Mouse (Mus musculus): Measurements from ENCODE around the gene Stam. TPM values are rescaled to one million over a fixed set of nuclear protein-coding genes. Genes with fewer than 3 reads are reported as not detected.

The Stam gene
- polyA plus RNA-seq, 1 experiment from 2014 or later: 158 TPM

GRCm38 (mm10) chr2:14139590-14139989 is 65.7 kb downstream of the Stam start:
- H3K27me3 ChIP-seq (ENCODE audit: control insufficient read depth, insufficient read depth, low read length): no peaks in the 10 kb centered on the region
- no peak; the same call in 1 of the 2 replicates for ATAC-seq (ENCODE audit: low read depth)
- no peak overlapping the region for H3K27ac ChIP-seq (ENCODE audit: low read depth, low read length)
- H3K9ac ChIP-seq (replicated peaks; ENCODE audit: low read depth, low read length): no peak overlapping the region
- H3K4me1 ChIP-seq (ENCODE audit: control insufficient read depth, insufficient read depth, low read length): no peaks in the 10 kb centered on the region
- 92% methylated on average over 6 of the region's 6 CpGs for WGBS
- H3K36me3 ChIP-seq (ENCODE audit: control insufficient read depth, insufficient read depth, low read length): peaks cover 23% of the 10 kb centered on the region
- no peak overlapping the region for H3K4me3 ChIP-seq (ENCODE audit: low read depth, low read length)
- H3K9me3 ChIP-seq (ENCODE audit: control insufficient read depth, low read length): no peaks in the 10 kb centered on the region
- H3K4me2 ChIP-seq (ENCODE audit: low read depth, low read length): no peak overlapping the region

- Histone ChIP-seq H3K27ac (ENCODE audit: low read depth, low read length) (no peak overlapping the region), H3K9me3 (ENCODE audit: control insufficient read depth, low read length) (no peaks in the 10 kb centered on the region), H3K4me2 (ENCODE audit: low read depth, low read length) (no peak overlapping the region), H3K4me3 (ENCODE audit: low read depth, low read length) (no peak overlapping the region), H3K9ac (replicated peaks; ENCODE audit: low read depth, low read length) (no peak overlapping the region), H3K36me3 (ENCODE audit: control insufficient read depth, insufficient read depth, low read length) (peaks cover 23% of the 10 kb centered on the region), H3K4me1 (ENCODE audit: control insufficient read depth, insufficient read depth, low read length) (no peaks in the 10 kb centered on the region), H3K27me3 (ENCODE audit: control insufficient read depth, insufficient read depth, low read length) (no peaks in the 10 kb centered on the region)
- WGBS: 47% methylated on average over 2 of the region's 2 CpGs
- ATAC-seq (ENCODE audit: low read depth): no peak
Measured at GRCm38 (mm10) chr2:14140044-14140443, 66.1 kb downstream of the Stam start.

- H3K36me3 ChIP-seq (ENCODE audit: control insufficient read depth, insufficient read depth, low read length): peaks cover 17% of the 10 kb centered on the region; the same call in 1 of the 2 replicates
- no peak overlapping the region for H3K4me3 ChIP-seq (ENCODE audit: low read depth, low read length)
- H3K9ac ChIP-seq (replicated peaks; ENCODE audit: low read depth, low read length): no peak overlapping the region
- H3K27ac ChIP-seq (ENCODE audit: low read depth, low read length): no peak overlapping the region
- no peak for ATAC-seq (ENCODE audit: low read depth)
- no peaks in the 10 kb centered on the region for H3K9me3 ChIP-seq (ENCODE audit: control insufficient read depth, low read length)
- WGBS: 86% methylated on average over 3 of the region's 3 CpGs
- no peaks in the 10 kb centered on the region for H3K4me1 ChIP-seq (ENCODE audit: control insufficient read depth, insufficient read depth, low read length)
- H3K4me2 ChIP-seq (ENCODE audit: low read depth, low read length): no peak overlapping the region
- H3K27me3 ChIP-seq (ENCODE audit: control insufficient read depth, insufficient read depth, low read length): no peaks in the 10 kb centered on the region
Measured at GRCm38 (mm10) chr2:14145311-14145710, 71.4 kb downstream of the Stam start.

GRCm38 (mm10) chr2:14146913-14147312 is 73.0 kb downstream of the Stam start:
- ATAC-seq (ENCODE audit: low read depth): no peak
- H3K4me3 ChIP-seq (ENCODE audit: low read depth, low read length): no peak overlapping the region
- 90% methylated on average over 2 of the region's 2 CpGs for WGBS

GRCm38 (mm10) chr2:14150829-14151228 is 76.9 kb downstream of the Stam start:
- H3K36me3 ChIP-seq (ENCODE audit: control insufficient read depth, insufficient read depth, low read length): no peaks in the 10 kb centered on the region
- H3K27me3 ChIP-seq (ENCODE audit: control insufficient read depth, insufficient read depth, low read length): no peaks in the 10 kb centered on the region
- ATAC-seq (ENCODE audit: low read depth): no peak
- H3K9me3 ChIP-seq (ENCODE audit: control insufficient read depth, low read length): no peaks in the 10 kb centered on the region
- no peaks in the 10 kb centered on the region for H3K4me1 ChIP-seq (ENCODE audit: control insufficient read depth, insufficient read depth, low read length)
- no peak overlapping the region for H3K9ac ChIP-seq (replicated peaks; ENCODE audit: low read depth, low read length)
- H3K27ac ChIP-seq (ENCODE audit: low read depth, low read length): no peak overlapping the region
- no peak overlapping the region for H3K4me3 ChIP-seq (ENCODE audit: low read depth, low read length)
- 91% methylated on average over 2 of the region's 2 CpGs for WGBS
- H3K4me2 ChIP-seq (ENCODE audit: low read depth, low read length): no peak overlapping the region

More at GRCm38 (mm10) chr2:14146913-14147312, 73.0 kb downstream of the Stam start:
- Histone ChIP-seq H3K9me3 (ENCODE audit: control insufficient read depth, low read length) (no peaks in the 10 kb centered on the region), H3K4me2 (ENCODE audit: low read depth, low read length) (no peak overlapping the region), H3K9ac (replicated peaks; ENCODE audit: low read depth, low read length) (no peak overlapping the region), H3K27ac (ENCODE audit: low read depth, low read length) (no peak overlapping the region), H3K27me3 (ENCODE audit: control insufficient read depth, insufficient read depth, low read length) (no peaks in the 10 kb centered on the region), H3K4me1 (ENCODE audit: control insufficient read depth, insufficient read depth, low read length) (no peaks in the 10 kb centered on the region), H3K36me3 (ENCODE audit: control insufficient read depth, insufficient read depth, low read length) (peaks cover 17% of the 10 kb centered on the region; the same call in 1 of the 2 replicates)

GRCm38 (mm10) chr2:14151854-14152253 is 78.0 kb downstream of the Stam start:
- no peaks in the 10 kb centered on the region for H3K4me1 ChIP-seq (ENCODE audit: control insufficient read depth, insufficient read depth, low read length)
- WGBS: 90% methylated on average over 6 of the region's 6 CpGs
- no peaks in the 10 kb centered on the region for H3K9me3 ChIP-seq (ENCODE audit: control insufficient read depth, low read length)
- no peaks in the 10 kb centered on the region for H3K27me3 ChIP-seq (ENCODE audit: control insufficient read depth, insufficient read depth, low read length)
- H3K4me3 ChIP-seq (ENCODE audit: low read depth, low read length): no peak overlapping the region
- no peak overlapping the region for H3K4me2 ChIP-seq (ENCODE audit: low read depth, low read length)
- H3K36me3 ChIP-seq (ENCODE audit: control insufficient read depth, insufficient read depth, low read length): no peaks in the 10 kb centered on the region
- H3K27ac ChIP-seq (ENCODE audit: low read depth, low read length): no peak overlapping the region
- ATAC-seq (ENCODE audit: low read depth): no peak; the same call in 1 of the 2 replicates
- H3K9ac ChIP-seq (replicated peaks; ENCODE audit: low read depth, low read length): no peak overlapping the region

DNA sequence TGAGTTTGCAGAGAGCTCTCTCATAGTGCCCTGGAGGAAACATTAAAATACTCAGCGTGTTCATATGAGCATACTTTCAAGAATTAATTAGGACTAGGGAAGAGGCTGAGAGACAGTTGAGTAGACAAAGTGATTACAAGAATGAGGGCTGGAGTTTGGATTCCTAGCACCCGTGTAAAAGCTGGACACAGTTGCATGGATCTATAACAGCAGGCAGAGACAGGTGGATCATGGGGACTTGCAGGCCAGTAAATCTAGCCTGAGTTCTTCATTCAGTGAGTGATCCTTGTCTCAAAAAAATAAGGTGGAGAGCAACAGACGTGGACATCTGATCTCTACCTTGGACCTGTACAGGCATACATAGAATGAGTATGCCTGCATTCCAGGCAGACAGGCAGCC is 85.1 kb downstream of the Stam start:
- Histone ChIP-seq H3K27ac (ENCODE audit: low read depth, low read length) (no peak overlapping the region), H3K27me3 (ENCODE audit: control insufficient read depth, insufficient read depth, low read length) (no peaks in the 10 kb centered on the region), H3K4me1 (ENCODE audit: control insufficient read depth, insufficient read depth, low read length) (no peaks in the 10 kb centered on the region), H3K36me3 (ENCODE audit: control insufficient read depth, insufficient read depth, low read length) (no peaks in the 10 kb centered on the region), H3K4me2 (ENCODE audit: low read depth, low read length) (no peak overlapping the region), H3K9me3 (ENCODE audit: control insufficient read depth, low read length) (no peaks in the 10 kb centered on the region), H3K4me3 (ENCODE audit: low read depth, low read length) (no peak overlapping the region), H3K9ac (replicated peaks; ENCODE audit: low read depth, low read length) (no peak overlapping the region)
- ATAC-seq (ENCODE audit: low read depth): no peak
- WGBS: 67% methylated on average over 3 of the region's 3 CpGs

DNA sequence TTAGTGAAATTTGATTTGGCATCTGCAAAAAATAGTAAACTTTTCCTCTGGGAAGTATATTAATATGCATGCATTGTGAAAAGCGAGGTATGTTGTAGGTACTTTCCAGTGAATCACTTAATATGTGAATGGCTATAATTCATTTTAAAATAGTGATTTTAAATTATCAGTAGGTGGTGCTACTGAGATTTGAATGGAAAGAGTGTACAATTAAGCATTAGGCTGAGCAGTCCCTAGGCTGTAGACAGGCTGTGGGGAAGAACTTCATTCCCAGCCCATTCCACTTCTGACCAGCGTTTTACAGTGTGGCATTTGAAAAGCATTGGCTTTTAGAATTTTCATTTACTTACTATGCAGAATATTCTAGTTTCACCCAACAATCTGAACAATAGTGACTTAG is 85.9 kb downstream of the Stam start:
- Histone ChIP-seq H3K27ac (ENCODE audit: low read depth, low read length) (no peak overlapping the region), H3K27me3 (ENCODE audit: control insufficient read depth, insufficient read depth, low read length) (no peaks in the 10 kb centered on the region), H3K9ac (replicated peaks; ENCODE audit: low read depth, low read length) (no peak overlapping the region), H3K4me3 (ENCODE audit: low read depth, low read length) (no peak overlapping the region), H3K9me3 (ENCODE audit: control insufficient read depth, low read length) (no peaks in the 10 kb centered on the region), H3K36me3 (ENCODE audit: control insufficient read depth, insufficient read depth, low read length) (no peaks in the 10 kb centered on the region), H3K4me2 (ENCODE audit: low read depth, low read length) (no peak overlapping the region), H3K4me1 (ENCODE audit: control insufficient read depth, insufficient read depth, low read length) (no peaks in the 10 kb centered on the region)
- 0 out of 2 replicates have a peak, but pooled peaks have one; percentile 22 for ATAC-seq (ENCODE audit: low read depth)
- WGBS: 63% methylated on average over 2 of the region's 2 CpGs

DNA sequence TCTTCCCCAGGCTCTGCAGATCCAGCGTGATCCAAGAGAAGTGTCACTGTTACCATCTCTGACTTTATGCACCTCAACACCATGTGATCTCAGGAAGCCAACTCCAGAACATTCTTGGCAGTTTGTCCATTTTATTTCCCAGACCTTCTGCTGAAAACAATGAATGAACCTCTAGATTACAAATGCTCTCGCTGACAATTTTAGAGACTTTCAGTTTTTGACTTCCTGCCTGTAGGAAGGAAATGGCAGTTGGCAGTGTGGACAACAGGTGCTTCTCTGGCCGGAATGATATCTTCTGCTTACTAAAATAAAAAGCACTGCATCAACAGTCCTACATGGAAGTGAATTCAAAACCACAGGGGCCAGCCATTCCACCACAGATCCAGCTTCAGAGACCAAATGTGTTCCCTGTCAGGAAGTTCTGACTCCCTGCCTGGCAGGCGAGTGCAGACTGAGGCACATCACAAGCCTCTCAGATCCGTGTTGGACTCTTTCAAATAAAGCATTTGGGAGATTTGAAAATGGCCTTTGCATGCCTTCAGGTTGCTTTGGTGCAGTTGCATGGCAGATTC is 90.6 kb downstream of the Stam start:
- Histone ChIP-seq H3K9me3 (ENCODE audit: control insufficient read depth, low read length) (no peaks in the 10 kb centered on the region), H3K27me3 (ENCODE audit: control insufficient read depth, insufficient read depth, low read length) (no peaks in the 10 kb centered on the region), H3K4me2 (ENCODE audit: low read depth, low read length) (no peak overlapping the region), H3K4me1 (ENCODE audit: control insufficient read depth, insufficient read depth, low read length) (no peaks in the 10 kb centered on the region), H3K36me3 (ENCODE audit: control insufficient read depth, insufficient read depth, low read length) (no peaks in the 10 kb centered on the region), H3K27ac (ENCODE audit: low read depth, low read length) (no peak overlapping the region), H3K9ac (replicated peaks; ENCODE audit: low read depth, low read length) (no peak overlapping the region), H3K4me3 (ENCODE audit: low read depth, low read length) (no peak overlapping the region)
- ATAC-seq (ENCODE audit: low read depth): no peak
- WGBS: 86% methylated on average over 5 of the region's 5 CpGs
